Mouse (Mus musculus) embryonic facial prominence, embryonic 11.5 days (tissue): ENCODE data around the gene Adamts14. TPM values are rescaled to one million over a fixed set of nuclear protein-coding genes. Genes with fewer than 3 reads are reported as not detected.

Experiments used
- ATAC-seq: fragments of 200-750 bp; cut with Nextera tagmentation; replicated peaks from 2 replicates; pipeline ENCODE4 v1.8.0; 2017; ENCODE audit warnings: low read depth; ENCODE audit not compliant: insufficient number of reproducible peaks, low FRiP score, low TSS enrichment
- DNase-seq: peaks from one replicate; pipeline ENCODE4 v3.0.0-alpha.2; 2015; ENCODE audit warnings: low spot score
- H3K27ac ChIP-seq: fragments of 300-500 bp; sonication (generic); replicated peaks from 2 replicates; pipeline ENCODE4 v1.5.1; 2014; ENCODE audit warnings: mild to moderate bottlenecking, low read depth, low read length, control low read depth
- H3K27me3 ChIP-seq: fragments of 300-500 bp; sonication (generic); 2 replicates; pipeline ENCODE4 v1.6.1; 2014; ENCODE audit warnings: mild to moderate bottlenecking, low read length, moderate library complexity, mixed read lengths; ENCODE audit not compliant: control insufficient read depth, insufficient read depth
- H3K36me3 ChIP-seq: fragments of 300-500 bp; sonication (generic); replicated peaks from 2 replicates; pipeline ENCODE4 v1.6.1; 2014; ENCODE audit warnings: low read depth, mild to moderate bottlenecking, low read length, moderate library complexity, mixed read lengths; ENCODE audit not compliant: control insufficient read depth, insufficient read depth
- H3K4me1 ChIP-seq: fragments of 300-500 bp; sonication (generic); 2 replicates; pipeline ENCODE4 v1.6.1; 2014; ENCODE audit warnings: low read length, mixed read lengths; ENCODE audit not compliant: control insufficient read depth, insufficient read depth
- H3K4me2 ChIP-seq: fragments of 300-500 bp; sonication (generic); 2 replicates; pipeline ENCODE4 v1.6.1; 2014; ENCODE audit warnings: low read depth, mild to moderate bottlenecking, control low read depth, low read length, moderate library complexity
- H3K4me3 ChIP-seq: fragments of 300-500 bp; sonication (generic); 2 replicates; pipeline ENCODE4 v1.5.1; 2014; ENCODE audit warnings: low read depth, low read length, control low read depth
- H3K9ac ChIP-seq: fragments of 300-500 bp; sonication (generic); replicated peaks from 2 replicates; pipeline ENCODE4 v1.6.1; 2014; ENCODE audit warnings: mild to moderate bottlenecking, control low read depth, low read length
- H3K9me3 ChIP-seq: fragments of 300-500 bp; sonication (generic); replicated peaks from 2 replicates; pipeline ENCODE4 v1.6.1; 2016; ENCODE audit warnings: mild to moderate bottlenecking, low read length, inconsistent platforms, mixed read lengths; ENCODE audit not compliant: control insufficient read depth
- WGBS: fragments of 180-500 bp; shearing (Covaris S2); extraction: QIAGEN DNeasy Blood & Tissue Kit; methylation state at CpG from one replicate; pipeline ENCODE4 v1.1.7; 2014; 5-methylcytosine and 5-hydroxymethylcytosine counted together
- polyA plus RNA-seq: library from polyadenylated mRNA; unstranded; fragments of >200 nt; fragmentation: Nextera tagmentation; extraction: Ambion mirVana; gene quantifications from 2 replicates; pipeline ENCODE4 v1.2.1, GENCODE M21; 2014

Gene Adamts14
- polyA plus RNA-seq, 1 experiment from 2014 or later: 0.27 TPM

DNA sequence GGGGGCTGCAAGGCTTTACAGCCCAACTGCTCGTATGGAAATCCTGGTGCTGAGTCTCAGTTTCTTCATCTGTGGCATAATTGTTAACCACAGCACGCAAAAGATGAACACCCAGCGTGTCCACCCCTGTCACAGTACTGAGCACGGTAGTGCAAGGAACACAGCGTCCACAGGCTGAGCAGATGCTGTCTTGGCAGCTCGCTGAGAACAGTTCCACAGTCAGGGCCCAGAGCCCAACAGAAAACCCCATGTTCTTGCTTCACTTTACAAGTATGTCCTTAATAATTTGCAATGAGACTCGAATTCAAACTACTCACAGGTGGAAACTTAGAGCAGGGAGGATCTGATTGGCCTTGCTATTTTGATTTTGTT, 592 bp upstream of the Adamts14 start:
- Histone ChIP-seq H3K9me3 (no peaks in the 10 kb centered on the region), H3K27ac (no peak overlapping the region), H3K27me3 (no peaks in the 10 kb centered on the region; the same call in 1 of the 2 replicates), H3K4me3 (peak overlapping the region; percentile 56), H3K36me3 (no peaks in the 10 kb centered on the region), H3K9ac (peak overlapping the region; percentile 73), H3K4me1 (no peaks in the 10 kb centered on the region; the same call in 1 of the 2 replicates), H3K4me2 (peak overlapping the region; percentile 94)
- 54% methylated on average over 7 of the region's 7 CpGs for WGBS
- DNase-seq: no peak
- no peak for ATAC-seq

DNA sequence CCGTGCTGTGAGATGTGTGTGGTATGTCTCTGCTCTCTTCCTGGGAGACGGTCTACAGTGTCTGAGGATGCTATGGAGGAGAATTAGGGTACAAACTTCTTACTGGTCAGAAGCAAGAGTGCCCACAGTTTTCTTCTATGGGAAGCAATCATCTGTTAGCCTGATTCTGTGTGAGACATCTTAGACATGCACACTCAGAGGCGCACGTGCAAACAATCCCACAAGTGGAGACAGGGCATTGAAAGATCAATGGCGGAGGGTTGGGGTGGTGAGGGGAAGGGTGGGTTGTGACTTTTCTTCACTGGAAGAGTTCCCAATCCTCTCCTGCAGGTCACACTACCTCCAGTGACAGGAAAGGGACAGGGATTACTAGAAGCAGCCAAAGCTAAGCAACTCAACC, 607 bp downstream of the Adamts14 start:
- DNase-seq: peak; percentile 15
- 39% methylated on average over 5 of the region's 5 CpGs for WGBS
- Histone ChIP-seq H3K4me3 (peak overlapping the region; percentile 56), H3K9ac (peak overlapping the region; percentile 73), H3K4me1 (no peaks in the 10 kb centered on the region; the same call in 1 of the 2 replicates), H3K27ac (no peak overlapping the region), H3K27me3 (no peaks in the 10 kb centered on the region; the same call in 1 of the 2 replicates), H3K9me3 (no peaks in the 10 kb centered on the region), H3K36me3 (no peaks in the 10 kb centered on the region), H3K4me2 (peak overlapping the region; percentile 94)
- ATAC-seq: no peak

DNA sequence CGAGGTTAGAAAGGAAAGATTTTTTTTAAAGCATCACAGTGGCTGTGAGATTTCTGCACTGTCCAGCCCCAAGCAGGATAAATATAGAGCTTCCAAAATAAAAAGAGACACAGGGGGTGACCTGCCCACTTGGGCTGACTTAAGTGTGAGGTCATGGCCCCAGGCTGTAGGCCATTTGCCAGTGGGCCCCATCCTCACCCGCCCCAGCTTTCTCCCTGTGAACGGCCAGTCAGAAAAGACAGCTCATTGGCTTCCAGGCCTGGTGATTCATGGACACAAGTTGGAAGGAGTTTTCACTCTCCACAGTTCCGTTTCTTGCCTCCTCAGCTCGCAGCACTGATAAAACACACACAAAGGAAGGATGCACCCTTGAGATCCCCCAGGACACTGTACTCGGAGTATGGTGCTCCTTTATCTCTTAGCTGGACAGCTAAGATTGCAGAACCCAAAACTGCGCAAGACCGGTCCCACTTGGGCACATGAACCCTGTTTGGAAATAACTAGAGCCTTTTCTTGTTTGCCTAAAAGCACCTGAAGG, 1.1 kb downstream of the Adamts14 start:
- ATAC-seq: no peak
- 52% methylated on average over 8 of the region's 8 CpGs for WGBS
- H3K27ac ChIP-seq: no peak overlapping the region
- H3K4me2 ChIP-seq: no peak overlapping the region
- no peaks in the 10 kb centered on the region; the same call in 1 of the 2 replicates for H3K27me3 ChIP-seq
- H3K4me1 ChIP-seq: no peaks in the 10 kb centered on the region; the same call in 1 of the 2 replicates
- H3K9ac ChIP-seq: no peak overlapping the region; the same call in 1 of the 2 replicates
- no peaks in the 10 kb centered on the region for H3K36me3 ChIP-seq
- no peaks in the 10 kb centered on the region for H3K9me3 ChIP-seq
- no peak overlapping the region for H3K4me3 ChIP-seq
- no peak for DNase-seq

DNA sequence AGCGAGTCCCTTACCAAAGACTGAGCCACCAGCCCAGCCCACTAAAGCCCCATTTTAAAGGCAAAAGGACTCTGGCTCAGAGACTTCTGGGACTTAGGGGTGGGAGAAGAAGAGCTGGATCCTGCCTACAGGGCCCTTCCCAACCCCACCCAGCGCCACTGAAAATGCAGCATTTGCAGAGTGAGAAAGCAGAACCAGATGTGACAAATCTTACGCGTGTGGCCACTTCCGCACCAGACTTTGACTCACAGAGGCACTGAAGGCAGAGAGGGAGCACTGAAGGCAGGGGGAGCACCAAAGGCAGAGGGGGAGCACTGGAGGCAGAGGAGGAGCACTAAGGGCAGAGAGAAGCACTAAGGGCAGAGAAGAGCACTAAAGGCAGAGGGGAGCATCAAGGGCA, 5.9 kb downstream of the Adamts14 start:
- Histone ChIP-seq H3K9me3 (no peaks in the 10 kb centered on the region), H3K27me3 (no peaks in the 10 kb centered on the region), H3K4me2 (no peak overlapping the region), H3K27ac (no peak overlapping the region), H3K4me3 (no peak overlapping the region), H3K36me3 (no peaks in the 10 kb centered on the region), H3K4me1 (no peaks in the 10 kb centered on the region), H3K9ac (no peak overlapping the region)
- ATAC-seq (no peak), DNase-seq (peak; percentile 28)
- 70% methylated on average over 5 of the region's 5 CpGs for WGBS

DNA sequence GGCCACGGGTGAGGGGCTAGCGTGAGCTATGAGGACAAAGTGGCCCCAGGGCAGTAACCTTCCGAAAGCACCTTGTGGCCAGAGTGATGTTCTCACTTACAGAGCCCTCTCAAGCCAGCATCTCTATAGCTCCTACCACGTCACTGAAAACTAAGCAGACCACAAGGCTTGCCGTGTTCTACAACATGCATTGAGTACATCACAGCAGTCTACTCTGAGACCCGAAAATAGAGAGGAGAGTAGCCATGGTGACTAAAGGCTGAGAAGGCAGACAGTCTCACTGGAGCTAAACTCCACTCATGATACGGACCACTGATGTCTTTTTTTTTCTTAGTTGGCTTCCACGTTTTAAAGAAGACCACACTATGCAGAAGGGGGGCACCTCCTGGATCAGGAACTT, 9.6 kb downstream of the Adamts14 start:
- no peak overlapping the region for H3K4me2 ChIP-seq
- H3K9ac ChIP-seq: no peak overlapping the region
- H3K4me3 ChIP-seq: no peak overlapping the region
- ATAC-seq (no peak), DNase-seq (no peak)
- H3K36me3 ChIP-seq: no peaks in the 10 kb centered on the region
- no peaks in the 10 kb centered on the region for H3K27me3 ChIP-seq
- H3K9me3 ChIP-seq: no peaks in the 10 kb centered on the region
- H3K4me1 ChIP-seq: no peaks in the 10 kb centered on the region
- no peak overlapping the region for H3K27ac ChIP-seq
- 81% methylated on average over 8 of the region's 8 CpGs for WGBS

DNA sequence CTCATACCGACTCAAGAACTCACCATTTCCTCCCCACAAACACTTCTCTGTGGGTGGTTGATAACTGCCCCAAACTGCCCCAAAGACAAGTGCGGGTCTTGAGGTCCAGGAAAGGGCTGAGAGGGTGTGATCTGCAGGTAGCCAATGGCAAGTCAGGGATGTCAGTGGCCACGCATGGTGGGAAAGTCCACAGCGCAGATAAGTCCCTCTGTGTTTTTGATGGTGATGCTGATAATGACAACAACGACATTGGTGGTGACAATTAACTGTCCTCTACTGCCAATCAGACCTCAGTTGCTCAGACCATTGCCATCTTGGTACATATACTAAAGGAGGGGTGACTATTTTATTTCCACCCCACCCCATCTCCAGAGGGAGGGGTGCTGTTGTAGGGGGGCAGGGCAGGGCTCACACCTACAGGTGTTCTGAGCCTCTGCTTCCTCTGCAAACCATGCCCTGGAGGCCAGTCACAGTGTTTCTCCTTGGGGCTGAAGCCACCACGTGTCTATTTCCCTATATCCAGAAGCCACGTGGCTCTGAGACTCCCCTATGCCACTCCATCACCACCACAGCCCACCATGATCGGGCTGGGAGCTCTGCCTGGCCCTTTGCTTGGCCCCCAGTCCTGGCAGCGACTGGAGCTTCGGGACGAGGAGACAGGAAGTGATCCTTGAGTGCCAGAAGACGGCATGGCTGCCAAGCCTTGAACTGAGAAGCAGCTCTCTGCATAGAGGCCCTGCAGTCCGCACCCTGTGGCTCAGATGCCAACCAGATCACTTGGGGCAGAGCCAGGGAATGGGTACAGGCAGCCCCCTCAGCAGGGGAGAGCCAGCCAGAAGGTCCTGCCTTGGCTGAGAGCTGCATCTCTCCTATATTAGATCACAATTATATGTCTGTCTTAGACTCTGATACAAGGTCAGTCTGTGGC, 11.7 kb downstream of the Adamts14 start:
- Histone ChIP-seq H3K27ac (no peak overlapping the region), H3K9ac (no peak overlapping the region), H3K4me2 (no peak overlapping the region), H3K27me3 (no peaks in the 10 kb centered on the region), H3K4me3 (no peak overlapping the region), H3K36me3 (no peaks in the 10 kb centered on the region), H3K4me1 (no peaks in the 10 kb centered on the region), H3K9me3 (no peaks in the 10 kb centered on the region)
- DNase-seq (no peak), ATAC-seq (no peak)
- WGBS: 75% methylated on average over 13 of the region's 13 CpGs

DNA sequence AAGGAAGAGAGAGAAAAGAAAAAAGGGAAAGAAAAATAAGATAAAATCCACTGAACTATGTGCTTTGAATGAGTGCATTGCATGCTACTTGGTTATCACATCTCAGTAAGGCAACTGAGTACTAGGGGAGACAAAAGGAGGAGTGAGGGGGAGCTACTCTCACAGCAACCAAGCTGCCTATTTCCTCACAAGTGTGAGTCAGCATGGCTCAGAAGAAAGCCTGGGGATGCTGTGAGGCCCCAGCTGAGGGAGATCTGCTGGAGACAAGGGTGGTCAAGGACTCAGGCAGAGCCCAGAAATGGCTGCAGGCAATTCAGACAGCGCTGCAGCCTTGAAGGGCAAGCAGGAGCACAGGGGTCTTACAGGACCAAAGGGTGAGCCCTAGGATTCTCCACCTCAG, 15.1 kb downstream of the Adamts14 start:
- no peaks in the 10 kb centered on the region for H3K9me3 ChIP-seq
- no peaks in the 10 kb centered on the region for H3K27me3 ChIP-seq
- H3K4me1 ChIP-seq: no peaks in the 10 kb centered on the region
- DNase-seq (no peak), ATAC-seq (no peak)
- WGBS: 72% methylated on average over 1 of the region's 1 CpGs
- H3K4me2 ChIP-seq: no peak overlapping the region
- H3K9ac ChIP-seq: no peak overlapping the region
- no peak overlapping the region for H3K4me3 ChIP-seq
- H3K36me3 ChIP-seq: no peaks in the 10 kb centered on the region
- H3K27ac ChIP-seq: no peak overlapping the region

DNA sequence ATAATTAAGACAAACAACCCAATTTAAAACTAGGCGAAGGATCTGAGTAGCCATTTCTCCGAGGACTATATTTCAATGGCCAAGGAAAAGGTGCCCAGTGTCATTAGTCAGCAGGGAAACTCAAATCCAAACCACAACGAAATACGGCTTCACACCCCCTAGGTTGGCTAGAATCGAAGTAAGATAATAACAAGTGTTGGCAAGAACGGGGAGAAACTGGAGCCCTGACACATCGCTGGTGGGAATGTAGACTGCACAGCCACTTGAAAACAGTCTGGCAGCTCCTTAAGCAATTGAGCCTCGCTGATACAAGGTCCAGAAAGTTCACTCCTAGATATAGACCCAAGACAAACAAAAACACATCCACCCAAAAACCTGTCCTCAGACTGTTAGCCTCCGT, 16.6 kb downstream of the Adamts14 start:
- DNase-seq: no peak
- WGBS: 92% methylated on average over 9 of the region's 9 CpGs
- no peak overlapping the region for H3K4me3 ChIP-seq
- H3K27me3 ChIP-seq: no peaks in the 10 kb centered on the region
- no peaks in the 10 kb centered on the region for H3K36me3 ChIP-seq
- no peak for ATAC-seq
- H3K9ac ChIP-seq: no peak overlapping the region
- no peak overlapping the region for H3K27ac ChIP-seq
- no peak overlapping the region for H3K4me2 ChIP-seq
- no peaks in the 10 kb centered on the region for H3K9me3 ChIP-seq
- no peaks in the 10 kb centered on the region for H3K4me1 ChIP-seq
